Mouse (Mus musculus): Measurements from ENCODE around the gene 1700003F12Rik. TPM values are rescaled to one million over a fixed set of nuclear protein-coding genes. Genes with fewer than 3 reads are reported as not detected.

Gene 1700003F12Rik
- total and polyA plus RNA-seq, 2 experiments: 0.54 TPM; not detected in 1

- TF ChIP-seq POLR2A (IDR thresholded peaks at IDR 0.05; ENCODE audit: extremely low read depth, insufficient read depth, low read length) (no peak), CTCF (IDR thresholded peaks at IDR 0.05; ENCODE audit: low read depth, low read length) (no peak)
- 88% methylated on average over 4 of the region's 4 CpGs for WGBS
- no peak overlapping the region for H3K27ac ChIP-seq (replicated peaks; ENCODE audit: insufficient read depth, low read depth, low read length)
- H3K27me3 ChIP-seq (ENCODE audit: control insufficient read depth, insufficient read depth, low read length): no peaks in the 10 kb centered on the region
- no peak overlapping the region for H3K9ac ChIP-seq (ENCODE audit: low read depth, low read length)
- no peak overlapping the region for H3K4me3 ChIP-seq (ENCODE audit: insufficient read depth, low read depth, low read length)
- peaks cover 20% of the 10 kb centered on the region for H3K36me3 ChIP-seq (ENCODE audit: control insufficient read depth, insufficient read depth, low read length)
- H3K79me2 ChIP-seq (ENCODE audit: control insufficient read depth, insufficient read depth, low read length): no peaks in the 10 kb centered on the region
- DNase-seq (ENCODE audit: extremely low read depth, low read depth, low spot score): no peak
- peaks cover 4% of the 10 kb centered on the region for H3K4me1 ChIP-seq (ENCODE audit: control insufficient read depth, insufficient read depth, low read length)
Observed at GRCm38 (mm10) chr2:154508450-154508849, 38.4 kb upstream of the 1700003F12Rik start.

DNA sequence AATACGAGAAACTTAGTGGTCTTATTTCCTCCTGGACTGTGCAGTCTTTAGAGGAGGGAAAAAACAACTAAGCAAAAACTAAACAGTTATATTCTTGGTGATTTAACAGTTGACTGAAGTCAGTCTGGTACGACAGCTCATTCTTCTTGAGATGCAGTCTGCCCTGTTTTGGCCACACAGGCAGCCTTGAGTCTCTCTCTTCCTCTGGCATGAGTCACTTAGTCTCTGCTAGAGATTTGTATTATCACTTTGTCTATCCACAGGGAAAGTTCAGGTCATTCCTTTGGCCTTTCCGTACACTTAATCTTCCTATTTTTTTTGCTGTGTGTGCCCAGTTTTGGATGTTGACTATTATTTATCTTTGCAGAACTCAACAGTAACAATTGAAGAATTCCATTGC is 36.7 kb upstream of the 1700003F12Rik start:
- no peak for DNase-seq (ENCODE audit: extremely low read depth, low read depth, low spot score)

GRCm38 (mm10) chr2:154516944-154517343 is 29.9 kb upstream of the 1700003F12Rik start:
- 80% methylated on average over 3 of the region's 3 CpGs for WGBS
- no peak overlapping the region for H3K9ac ChIP-seq (ENCODE audit: low read depth, low read length)
- H3K27me3 ChIP-seq (ENCODE audit: control insufficient read depth, insufficient read depth, low read length): no peaks in the 10 kb centered on the region
- TF ChIP-seq CTCF (IDR thresholded peaks at IDR 0.05; ENCODE audit: low read depth, low read length) (no peak), POLR2A (IDR thresholded peaks at IDR 0.05; ENCODE audit: extremely low read depth, insufficient read depth, low read length) (no peak)
- H3K27ac ChIP-seq (replicated peaks; ENCODE audit: insufficient read depth, low read depth, low read length): no peak overlapping the region
- H3K79me2 ChIP-seq (ENCODE audit: control insufficient read depth, insufficient read depth, low read length): no peaks in the 10 kb centered on the region
- no peak for DNase-seq (ENCODE audit: extremely low read depth, low read depth, low spot score)
- peaks cover 28% of the 10 kb centered on the region for H3K36me3 ChIP-seq (ENCODE audit: control insufficient read depth, insufficient read depth, low read length)
- no peaks in the 10 kb centered on the region for H3K4me1 ChIP-seq (ENCODE audit: control insufficient read depth, insufficient read depth, low read length)
- H3K4me3 ChIP-seq (ENCODE audit: insufficient read depth, low read depth, low read length): no peak overlapping the region

More for the DNA sequence above, 36.7 kb upstream of the 1700003F12Rik start:
- TF ChIP-seq CTCF (IDR thresholded peaks at IDR 0.05; ENCODE audit: low read depth, low read length): no peak
- Histone ChIP-seq H3K9ac (ENCODE audit: low read depth, low read length) (no peak overlapping the region), H3K4me1 (ENCODE audit: control insufficient read depth, insufficient read depth, low read length) (peaks cover 4% of the 10 kb centered on the region), H3K79me2 (ENCODE audit: control insufficient read depth, insufficient read depth, low read length) (no peaks in the 10 kb centered on the region), H3K36me3 (ENCODE audit: control insufficient read depth, insufficient read depth, low read length) (peaks cover 19% of the 10 kb centered on the region), H3K27me3 (ENCODE audit: control insufficient read depth, insufficient read depth, low read length) (no peaks in the 10 kb centered on the region), H3K27ac (replicated peaks; ENCODE audit: insufficient read depth, low read depth, low read length) (no peak overlapping the region), H3K4me3 (ENCODE audit: insufficient read depth, low read depth, low read length) (no peak overlapping the region)
- WGBS: 85% methylated on average over 3 of the region's 3 CpGs

- no peaks in the 10 kb centered on the region for H3K27me3 ChIP-seq (ENCODE audit: control insufficient read depth, insufficient read depth, low read length)
- H3K27ac ChIP-seq (replicated peaks; ENCODE audit: insufficient read depth, low read depth, low read length): no peak overlapping the region
- no peak overlapping the region for H3K9ac ChIP-seq (ENCODE audit: low read depth, low read length)
- DNase-seq (ENCODE audit: extremely low read depth, low read depth, low spot score): no peak
- no peaks in the 10 kb centered on the region for H3K79me2 ChIP-seq (ENCODE audit: control insufficient read depth, insufficient read depth, low read length)
- peaks cover 27% of the 10 kb centered on the region for H3K36me3 ChIP-seq (ENCODE audit: control insufficient read depth, insufficient read depth, low read length)
- H3K4me3 ChIP-seq (ENCODE audit: insufficient read depth, low read depth, low read length): no peak overlapping the region
- 92% methylated on average over 5 of the region's 5 CpGs for WGBS
- no peak for TF ChIP-seq POLR2A (IDR thresholded peaks at IDR 0.05; ENCODE audit: extremely low read depth, insufficient read depth, low read length)
- no peak for TF ChIP-seq CTCF (IDR thresholded peaks at IDR 0.05; ENCODE audit: low read depth, low read length)
- H3K4me1 ChIP-seq (ENCODE audit: control insufficient read depth, insufficient read depth, low read length): no peaks in the 10 kb centered on the region
Observed at GRCm38 (mm10) chr2:154517424-154517823, 29.5 kb upstream of the 1700003F12Rik start.

DNA sequence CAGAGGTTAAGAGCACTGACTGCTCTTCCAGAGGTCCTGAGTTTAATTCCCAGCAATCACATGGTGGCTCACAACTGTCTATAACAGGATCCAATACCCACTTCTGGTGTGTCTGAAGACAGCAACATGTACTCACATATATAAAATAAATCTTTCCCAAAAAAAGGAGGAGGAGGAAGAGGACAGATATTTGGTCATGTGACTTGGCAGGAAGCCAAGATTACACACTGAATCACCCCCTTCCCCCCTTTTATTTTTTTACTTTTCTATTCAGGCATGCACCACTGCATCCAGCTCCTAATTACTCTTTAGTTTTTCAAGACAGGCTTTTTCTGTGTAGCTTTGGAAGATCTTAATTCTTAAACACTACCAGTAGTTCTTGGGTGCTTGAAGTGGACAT is 25.4 kb upstream of the 1700003F12Rik start:
- no peak overlapping the region for H3K4me3 ChIP-seq (ENCODE audit: insufficient read depth, low read depth, low read length)
- TF ChIP-seq POLR2A (IDR thresholded peaks at IDR 0.05; ENCODE audit: extremely low read depth, insufficient read depth, low read length) (no peak), CTCF (IDR thresholded peaks at IDR 0.05; ENCODE audit: low read depth, low read length) (no peak)
- H3K79me2 ChIP-seq (ENCODE audit: control insufficient read depth, insufficient read depth, low read length): no peaks in the 10 kb centered on the region; the same call in 1 of the 2 replicates
- no peaks in the 10 kb centered on the region for H3K27me3 ChIP-seq (ENCODE audit: control insufficient read depth, insufficient read depth, low read length)
- no peak overlapping the region for H3K9ac ChIP-seq (ENCODE audit: low read depth, low read length)
- DNase-seq (ENCODE audit: extremely low read depth, low read depth, low spot score): no peak
- H3K27ac ChIP-seq (replicated peaks; ENCODE audit: insufficient read depth, low read depth, low read length): no peak overlapping the region
- peaks cover 45% of the 10 kb centered on the region for H3K36me3 ChIP-seq (ENCODE audit: control insufficient read depth, insufficient read depth, low read length)
- H3K4me1 ChIP-seq (ENCODE audit: control insufficient read depth, insufficient read depth, low read length): no peaks in the 10 kb centered on the region

GRCm38 (mm10) chr2:154522334-154522733 is 24.6 kb upstream of the 1700003F12Rik start:
- H3K9ac ChIP-seq (ENCODE audit: low read depth, low read length): no peak overlapping the region
- peaks cover 44% of the 10 kb centered on the region for H3K36me3 ChIP-seq (ENCODE audit: control insufficient read depth, insufficient read depth, low read length)
- 81% methylated on average over 5 of the region's 5 CpGs for WGBS

More at GRCm38 (mm10) chr2:154522334-154522733, 24.6 kb upstream of the 1700003F12Rik start:
- H3K27ac ChIP-seq (replicated peaks; ENCODE audit: insufficient read depth, low read depth, low read length): no peak overlapping the region
- no peak for DNase-seq (ENCODE audit: extremely low read depth, low read depth, low spot score)
- TF ChIP-seq CTCF (IDR thresholded peaks at IDR 0.05; ENCODE audit: low read depth, low read length) (no peak), POLR2A (IDR thresholded peaks at IDR 0.05; ENCODE audit: extremely low read depth, insufficient read depth, low read length) (no peak)
- no peaks in the 10 kb centered on the region for H3K4me1 ChIP-seq (ENCODE audit: control insufficient read depth, insufficient read depth, low read length)
- no peaks in the 10 kb centered on the region for H3K27me3 ChIP-seq (ENCODE audit: control insufficient read depth, insufficient read depth, low read length)
- H3K4me3 ChIP-seq (ENCODE audit: insufficient read depth, low read depth, low read length): no peak overlapping the region
- H3K79me2 ChIP-seq (ENCODE audit: control insufficient read depth, insufficient read depth, low read length): no peaks in the 10 kb centered on the region; the same call in 1 of the 2 replicates
